Mouse (Mus musculus): ENCODE results near the gene Cog5. TPM values are rescaled to one million over a fixed set of nuclear protein-coding genes. Genes with fewer than 3 reads are reported as not detected.
A peak's percentile ranks its signal among the peaks of the same experiment; 100 is the strongest.

Cog5 gene
- polyA plus RNA-seq, 2 experiments: 6.0 to 7.8 TPM

DNA sequence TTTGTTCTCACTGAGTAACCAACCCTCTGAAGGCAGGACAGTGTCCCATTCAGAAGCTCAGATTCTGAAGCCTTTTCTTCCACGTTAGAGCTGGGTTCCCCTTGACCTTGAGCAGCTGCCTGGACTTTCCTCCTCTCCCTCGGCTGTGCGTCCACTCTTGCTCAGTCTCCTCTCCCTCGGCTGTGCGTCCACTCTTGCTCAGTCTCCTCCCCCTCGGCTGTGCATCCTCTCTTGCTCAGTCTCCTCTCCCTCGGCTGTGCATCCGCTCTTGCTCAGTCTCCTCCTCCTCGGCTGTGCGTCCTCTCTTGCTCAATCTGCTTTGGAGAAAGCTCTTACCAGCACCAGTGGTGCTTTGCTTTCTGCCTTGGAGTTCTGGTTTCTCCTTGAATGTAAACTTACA, 171.2 kb downstream of the Cog5 start:
- H3K4me3 ChIP-seq (ENCODE audit: insufficient read depth in 1 of 2, low read depth in 2 of 2, low read length in 2 of 2): no peak overlapping the region

DNA sequence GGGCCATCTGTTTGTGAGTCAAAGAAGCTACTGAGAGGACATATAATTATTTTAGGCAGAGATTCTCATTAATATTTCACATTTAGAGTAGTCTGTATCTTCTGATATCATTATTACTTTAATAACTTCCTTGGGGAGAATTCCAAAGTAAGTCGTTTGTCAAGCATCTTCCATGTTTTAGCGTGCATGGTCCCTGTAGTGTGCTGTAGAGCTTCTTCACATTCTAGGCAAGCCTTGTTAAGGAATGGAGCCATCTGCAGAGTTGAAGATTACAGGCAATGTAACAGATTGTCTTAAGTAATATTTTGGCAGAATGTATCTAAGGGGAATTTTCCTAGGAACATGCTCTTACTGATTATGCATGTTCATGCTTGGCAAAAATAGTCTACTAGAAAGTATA, 171.8 kb downstream of the Cog5 start:
- Histone ChIP-seq H3K36me3 (replicated peaks; ENCODE audit: control insufficient read depth, insufficient read depth, low read depth) (no peaks in the 10 kb centered on the region), H3K9me3 (ENCODE audit: control insufficient read depth, low read length) (no peaks in the 10 kb centered on the region), H3K4me1 (replicated peaks; ENCODE audit: control insufficient read depth in 2 of 2, insufficient read depth in 2 of 2, low read length in 1 of 2) (no peaks in the 10 kb centered on the region), H3K27me3 (ENCODE audit: control insufficient read depth, insufficient read depth, low read length) (no peaks in the 10 kb centered on the region), H3K4me2 (ENCODE audit: low read depth) (no peak overlapping the region), H3K27ac (no peak overlapping the region), H3K4me3 (ENCODE audit: insufficient read depth in 1 of 2, low read depth in 2 of 2, low read length in 2 of 2) (no peak overlapping the region), H3K9ac (replicated peaks) (no peak overlapping the region)
- ATAC-seq (ENCODE audit: insufficient read depth): no peak
- TF ChIP-seq EP300 (IDR thresholded peaks at IDR 0.05; ENCODE audit: low read depth): no peak
- no peak for TF ChIP-seq CTCF (IDR thresholded peaks at IDR 0.05; ENCODE audit: low read depth)
- WGBS (ENCODE audit: insufficient replicate concordance): 84% methylated on average over 2 of the region's 2 CpGs
- DNase-seq (ENCODE audit: low read depth in 3 of 3, low spot score in 3 of 3): no peak

More for the DNA sequence above, 171.2 kb downstream of the Cog5 start:
- DNase-seq (ENCODE audit: low read depth in 3 of 3, low spot score in 3 of 3): peak in 1 of 3 experiments; percentile 2
- no peak for TF ChIP-seq CTCF (IDR thresholded peaks at IDR 0.05; ENCODE audit: low read depth)
- no peak for TF ChIP-seq EP300 (IDR thresholded peaks at IDR 0.05; ENCODE audit: low read depth)
- H3K36me3 ChIP-seq (replicated peaks; ENCODE audit: control insufficient read depth, insufficient read depth, low read depth): no peaks in the 10 kb centered on the region
- no peaks in the 10 kb centered on the region for H3K9me3 ChIP-seq (ENCODE audit: control insufficient read depth, low read length)
- no peak for ATAC-seq (ENCODE audit: insufficient read depth)
- no peak overlapping the region for H3K27ac ChIP-seq
- 57% methylated on average over 10 of the region's 10 CpGs for WGBS (ENCODE audit: insufficient replicate concordance)
- H3K4me1 ChIP-seq (replicated peaks; ENCODE audit: control insufficient read depth in 2 of 2, insufficient read depth in 2 of 2, low read length in 1 of 2): no peaks in the 10 kb centered on the region
- H3K4me2 ChIP-seq (ENCODE audit: low read depth): no peak overlapping the region
- no peak overlapping the region for H3K9ac ChIP-seq (replicated peaks)
- no peaks in the 10 kb centered on the region for H3K27me3 ChIP-seq (ENCODE audit: control insufficient read depth, insufficient read depth, low read length)

DNA sequence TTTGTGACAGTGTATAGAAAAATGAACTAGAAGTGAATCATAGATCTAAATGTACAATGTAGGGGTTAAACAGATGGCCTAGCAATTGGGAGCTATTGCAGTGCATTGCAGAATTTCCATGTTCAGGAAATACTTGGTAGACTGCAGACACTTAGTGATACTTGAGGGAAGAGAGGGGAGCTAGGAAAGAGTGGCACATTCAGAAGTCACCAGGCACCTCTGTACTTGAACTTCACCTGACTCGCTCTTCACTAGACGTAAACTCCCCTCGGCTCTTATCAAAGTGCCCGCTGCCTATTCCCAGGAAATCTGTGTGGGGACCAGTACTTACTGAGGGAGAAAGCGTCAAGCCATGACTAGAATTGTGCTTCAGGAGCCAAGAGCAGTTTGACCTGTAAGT, 180.8 kb downstream of the Cog5 start:
- no peaks in the 10 kb centered on the region for H3K36me3 ChIP-seq (replicated peaks; ENCODE audit: control insufficient read depth, insufficient read depth, low read depth)
- WGBS (ENCODE audit: insufficient replicate concordance): 82% methylated on average over 5 of the region's 5 CpGs
- H3K4me2 ChIP-seq (ENCODE audit: low read depth): no peak overlapping the region
- H3K27me3 ChIP-seq (ENCODE audit: control insufficient read depth, insufficient read depth, low read length): no peaks in the 10 kb centered on the region
- H3K4me1 ChIP-seq (replicated peaks; ENCODE audit: control insufficient read depth in 2 of 2, insufficient read depth in 2 of 2, low read length in 1 of 2): no peaks in the 10 kb centered on the region
- no peak overlapping the region for H3K9ac ChIP-seq (replicated peaks)
- no peak for ATAC-seq (ENCODE audit: insufficient read depth)
- DNase-seq (ENCODE audit: low read depth in 3 of 3, low spot score in 3 of 3): no peak
- H3K27ac ChIP-seq: no peak overlapping the region
- no peaks in the 10 kb centered on the region for H3K9me3 ChIP-seq (ENCODE audit: control insufficient read depth, low read length)
- TF ChIP-seq EP300 (IDR thresholded peaks at IDR 0.05; ENCODE audit: low read depth): no peak
- no peak for TF ChIP-seq CTCF (IDR thresholded peaks at IDR 0.05; ENCODE audit: low read depth)
- no peak overlapping the region for H3K4me3 ChIP-seq (ENCODE audit: insufficient read depth in 1 of 2, low read depth in 2 of 2, low read length in 2 of 2)

DNA sequence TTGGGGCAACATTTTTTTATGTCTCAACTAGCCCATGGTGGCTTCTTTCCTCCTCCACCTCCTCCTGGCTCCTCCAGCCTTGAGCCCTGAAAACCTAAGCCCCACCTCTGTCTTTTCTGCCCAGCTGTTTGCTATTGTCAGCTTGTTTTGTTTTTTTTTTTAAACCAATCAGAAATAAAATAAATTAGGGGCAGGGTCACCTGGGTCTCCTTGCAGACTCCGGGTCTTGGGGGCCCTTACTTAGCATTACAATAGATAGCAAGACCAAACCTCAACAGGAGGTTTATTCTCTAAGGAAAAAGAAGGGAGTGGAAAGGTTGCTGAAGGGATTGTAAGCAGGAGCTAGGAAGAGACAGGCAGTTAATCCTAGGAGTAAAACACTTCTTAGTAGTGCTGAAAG, 181.5 kb downstream of the Cog5 start:
- Histone ChIP-seq H3K9me3 (ENCODE audit: control insufficient read depth, low read length) (no peaks in the 10 kb centered on the region), H3K9ac (replicated peaks) (no peak overlapping the region), H3K27me3 (ENCODE audit: control insufficient read depth, insufficient read depth, low read length) (no peaks in the 10 kb centered on the region), H3K4me1 (replicated peaks; ENCODE audit: control insufficient read depth in 2 of 2, insufficient read depth in 2 of 2, low read length in 1 of 2) (no peaks in the 10 kb centered on the region), H3K27ac (no peak overlapping the region), H3K36me3 (replicated peaks; ENCODE audit: control insufficient read depth, insufficient read depth, low read depth) (no peaks in the 10 kb centered on the region), H3K4me2 (ENCODE audit: low read depth) (no peak overlapping the region), H3K4me3 (ENCODE audit: insufficient read depth in 1 of 2, low read depth in 2 of 2, low read length in 2 of 2) (no peak overlapping the region)
- no peak for TF ChIP-seq CTCF (IDR thresholded peaks at IDR 0.05; ENCODE audit: low read depth)
- no peak for TF ChIP-seq EP300 (IDR thresholded peaks at IDR 0.05; ENCODE audit: low read depth)
- DNase-seq (ENCODE audit: low read depth in 3 of 3, low spot score in 3 of 3) (no peak), ATAC-seq (ENCODE audit: insufficient read depth) (no peak)
- 49% methylated on average over 1 of the region's 1 CpGs for WGBS (ENCODE audit: insufficient replicate concordance)

DNA sequence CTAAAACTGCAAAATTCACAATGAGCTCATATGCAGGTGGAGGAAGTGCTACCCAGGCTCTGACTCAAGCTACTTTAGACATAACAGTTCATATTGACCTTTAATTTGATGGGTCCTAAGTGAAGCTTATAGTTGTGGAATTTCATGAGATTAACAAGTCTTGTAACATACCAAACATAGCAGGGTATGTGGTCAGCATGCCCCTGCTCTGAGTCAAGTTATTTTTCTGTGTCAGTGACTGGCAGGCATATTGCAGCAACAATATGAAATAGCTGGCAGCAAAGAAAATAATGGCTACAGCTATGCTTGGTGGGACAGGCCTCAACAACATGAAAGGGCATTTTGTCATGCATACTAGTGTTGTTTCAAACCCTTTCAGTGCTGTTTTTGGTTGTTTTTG, 183.9 kb downstream of the Cog5 start:
- no peak overlapping the region for H3K4me2 ChIP-seq (ENCODE audit: low read depth)
- ATAC-seq (ENCODE audit: insufficient read depth): no peak

DNA sequence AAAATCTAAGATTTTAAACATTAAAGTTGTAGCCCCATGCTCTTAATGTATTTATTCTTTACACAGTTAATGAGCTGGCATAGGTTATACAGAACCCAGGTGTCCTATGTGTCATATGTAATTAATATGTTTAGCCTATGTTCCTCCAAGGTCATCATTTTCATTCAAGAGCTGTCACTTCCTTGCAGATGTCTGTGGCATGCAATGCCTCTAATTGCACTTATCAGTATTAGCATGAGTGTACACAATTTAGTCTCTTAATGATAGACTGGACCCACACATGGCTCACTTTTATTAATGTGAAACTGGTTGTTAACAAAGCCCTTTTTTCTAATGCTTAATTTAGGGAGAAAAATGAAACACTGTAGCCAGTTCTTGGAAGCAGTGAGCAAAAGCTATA, 184.6 kb downstream of the Cog5 start:
- no peaks in the 10 kb centered on the region for H3K27me3 ChIP-seq (ENCODE audit: control insufficient read depth, insufficient read depth, low read length)
- no peak overlapping the region for H3K4me3 ChIP-seq (ENCODE audit: insufficient read depth in 1 of 2, low read depth in 2 of 2, low read length in 2 of 2)
- no peaks in the 10 kb centered on the region for H3K4me1 ChIP-seq (replicated peaks; ENCODE audit: control insufficient read depth in 2 of 2, insufficient read depth in 2 of 2, low read length in 1 of 2)
- no peaks in the 10 kb centered on the region for H3K9me3 ChIP-seq (ENCODE audit: control insufficient read depth, low read length)
- H3K9ac ChIP-seq (replicated peaks): no peak overlapping the region
- no peak for ATAC-seq (ENCODE audit: insufficient read depth)
- no peaks in the 10 kb centered on the region for H3K36me3 ChIP-seq (replicated peaks; ENCODE audit: control insufficient read depth, insufficient read depth, low read depth)
- DNase-seq (ENCODE audit: low read depth in 3 of 3, low spot score in 3 of 3): no peak
- TF ChIP-seq EP300 (IDR thresholded peaks at IDR 0.05; ENCODE audit: low read depth) (no peak), CTCF (IDR thresholded peaks at IDR 0.05; ENCODE audit: low read depth) (no peak)
- H3K4me2 ChIP-seq (ENCODE audit: low read depth): no peak overlapping the region
- H3K27ac ChIP-seq: no peak overlapping the region

More for the DNA sequence above, 183.9 kb downstream of the Cog5 start:
- DNase-seq (ENCODE audit: low read depth in 3 of 3, low spot score in 3 of 3): no peak
- Histone ChIP-seq H3K27me3 (ENCODE audit: control insufficient read depth, insufficient read depth, low read length) (no peaks in the 10 kb centered on the region), H3K4me1 (replicated peaks; ENCODE audit: control insufficient read depth in 2 of 2, insufficient read depth in 2 of 2, low read length in 1 of 2) (no peaks in the 10 kb centered on the region), H3K27ac (no peak overlapping the region), H3K36me3 (replicated peaks; ENCODE audit: control insufficient read depth, insufficient read depth, low read depth) (no peaks in the 10 kb centered on the region), H3K4me3 (ENCODE audit: insufficient read depth in 1 of 2, low read depth in 2 of 2, low read length in 2 of 2) (no peak overlapping the region), H3K9me3 (ENCODE audit: control insufficient read depth, low read length) (no peaks in the 10 kb centered on the region), H3K9ac (replicated peaks) (no peak overlapping the region)
- no peak for TF ChIP-seq EP300 (IDR thresholded peaks at IDR 0.05; ENCODE audit: low read depth)
- TF ChIP-seq CTCF (IDR thresholded peaks at IDR 0.05; ENCODE audit: low read depth): no peak
